Mouse (Mus musculus): ENCODE measurements around the gene Eps8l3. TPM values are rescaled to one million over a fixed set of nuclear protein-coding genes. Genes with fewer than 3 reads are reported as not detected.
A peak's percentile ranks its signal among the peaks of the same experiment; 100 is the strongest.

Gene Eps8l3
- polyA plus RNA-seq (2014; fragmentation: Nextera tagmentation; extraction: Ambion mirVana): not detected in 2 replicates

DNA sequence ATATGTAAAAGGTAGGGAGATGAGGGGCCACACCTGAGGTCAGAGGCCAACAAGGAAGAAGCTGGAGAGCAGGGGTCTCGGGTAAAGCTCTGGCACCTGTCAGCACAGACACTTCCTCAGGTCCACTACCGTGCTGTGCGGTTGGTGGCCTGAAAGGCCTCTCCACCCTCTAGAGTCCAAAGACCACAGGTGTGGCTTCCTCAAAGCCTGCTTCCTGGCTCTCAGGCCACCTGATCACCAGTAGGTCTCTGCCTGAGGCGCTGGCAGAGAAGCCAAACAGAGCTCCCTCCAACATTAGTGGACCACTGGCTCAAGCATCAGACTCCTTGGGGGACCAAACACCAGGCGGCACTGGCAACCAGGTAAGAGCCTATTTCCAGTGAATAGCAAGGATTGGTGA is at the start of gene Eps8l3:
Eps8l3 (plus strand) TSS at position 225 of the 400 bp plus-strand sequence.
- H3K36me3 ChIP-seq (ENCODE audit: control insufficient read depth, insufficient read depth, low read length): no peaks in the 10 kb centered on the region
- no peak for ATAC-seq (ENCODE audit: low FRiP score)
- H3K9ac ChIP-seq (ENCODE audit: low read depth, low read length): no peak within 1 kb of the TSS
- H3K4me2 ChIP-seq (replicated peaks; ENCODE audit: low read depth, low read length): no peak within 1 kb of the TSS
- WGBS: 85% methylated on average over 5 of the region's 5 CpGs
- H3K9me3 ChIP-seq (ENCODE audit: control insufficient read depth, low read length): no peaks in the 10 kb centered on the region
- no peak within 1 kb of the TSS for H3K4me3 ChIP-seq (ENCODE audit: low read depth, low read length)
- H3K27me3 ChIP-seq (ENCODE audit: control insufficient read depth, insufficient read depth, low read length): no peaks in the 10 kb centered on the region
- H3K27ac ChIP-seq (ENCODE audit: low read depth, low read length): no peak within 1 kb of the TSS
- no peak for DNase-seq (ENCODE audit: low spot score)
- H3K4me1 ChIP-seq (replicated peaks; ENCODE audit: control insufficient read depth, insufficient read depth, low read length): no peaks in the 10 kb centered on the region

DNA sequence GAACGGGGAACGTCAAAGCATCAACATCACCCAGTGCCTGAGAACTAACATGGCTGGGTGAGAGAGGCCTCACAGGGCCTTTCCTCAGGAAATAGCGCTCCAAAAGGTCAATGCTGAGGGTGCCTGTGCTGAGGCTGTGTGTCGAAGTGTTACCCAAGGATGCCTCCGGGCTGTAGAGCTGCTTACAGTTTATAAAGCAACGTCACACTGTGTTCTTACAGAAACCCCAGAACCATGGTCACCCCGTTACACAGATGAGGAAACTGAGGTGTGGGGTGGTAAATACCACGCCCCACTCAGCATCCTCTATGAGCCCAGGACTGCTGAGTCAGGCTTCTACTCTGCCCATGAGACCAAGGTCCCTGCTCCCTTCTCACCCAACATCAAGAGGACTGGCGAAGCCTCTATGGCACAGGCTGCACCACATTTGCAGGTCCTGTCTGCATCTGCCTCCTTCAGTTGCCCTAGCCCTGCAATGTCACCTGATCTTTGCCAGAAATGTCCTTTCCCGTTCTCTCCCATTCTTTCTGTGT is 49.1 kb upstream of the Eps8l3 start:
- no peaks in the 10 kb centered on the region for H3K36me3 ChIP-seq (ENCODE audit: control insufficient read depth, insufficient read depth, low read length)
- no peak overlapping the region for H3K27ac ChIP-seq (ENCODE audit: low read depth, low read length)
- DNase-seq (ENCODE audit: low spot score): no peak
- no peak overlapping the region for H3K4me3 ChIP-seq (ENCODE audit: low read depth, low read length)
- H3K9me3 ChIP-seq (ENCODE audit: control insufficient read depth, low read length): no peaks in the 10 kb centered on the region
- ATAC-seq (ENCODE audit: low FRiP score): no peak
- no peak overlapping the region for H3K4me2 ChIP-seq (replicated peaks; ENCODE audit: low read depth, low read length)
- no peaks in the 10 kb centered on the region for H3K4me1 ChIP-seq (replicated peaks; ENCODE audit: control insufficient read depth, insufficient read depth, low read length)
- WGBS: 89% methylated on average over 10 of the region's 10 CpGs
- no peaks in the 10 kb centered on the region for H3K27me3 ChIP-seq (ENCODE audit: control insufficient read depth, insufficient read depth, low read length)
- no peak overlapping the region for H3K9ac ChIP-seq (ENCODE audit: low read depth, low read length)

DNA sequence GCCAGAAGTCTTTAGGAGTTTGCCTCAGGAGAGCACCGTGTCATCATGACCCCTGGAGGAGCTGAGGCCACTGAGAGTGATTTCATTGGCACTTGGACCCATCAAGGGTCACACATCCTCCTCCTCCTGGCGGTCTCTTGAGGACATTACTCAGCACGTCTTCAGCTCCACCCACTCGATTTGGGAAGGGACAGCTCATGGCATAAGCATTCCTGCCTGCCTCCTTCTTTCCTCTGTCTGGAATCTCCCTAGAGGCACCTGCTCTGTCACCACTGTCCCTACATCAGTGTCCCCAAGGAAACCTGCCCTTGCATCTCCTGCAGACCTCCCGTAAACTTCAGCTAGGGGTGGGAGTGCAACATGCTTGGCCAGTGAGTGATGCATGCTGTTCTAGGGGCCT is 48.5 kb upstream of the Eps8l3 start:
- no peak overlapping the region for H3K4me2 ChIP-seq (replicated peaks; ENCODE audit: low read depth, low read length)
- DNase-seq (ENCODE audit: low spot score) (no peak), ATAC-seq (ENCODE audit: low FRiP score) (no peak)
- H3K27me3 ChIP-seq (ENCODE audit: control insufficient read depth, insufficient read depth, low read length): no peaks in the 10 kb centered on the region
- 50% methylated on average over 5 of the region's 5 CpGs for WGBS
- H3K27ac ChIP-seq (ENCODE audit: low read depth, low read length): no peak overlapping the region
- H3K9ac ChIP-seq (ENCODE audit: low read depth, low read length): no peak overlapping the region
- no peaks in the 10 kb centered on the region for H3K4me1 ChIP-seq (replicated peaks; ENCODE audit: control insufficient read depth, insufficient read depth, low read length)
- no peak overlapping the region for H3K4me3 ChIP-seq (ENCODE audit: low read depth, low read length)
- H3K36me3 ChIP-seq (ENCODE audit: control insufficient read depth, insufficient read depth, low read length): no peaks in the 10 kb centered on the region
- H3K9me3 ChIP-seq (ENCODE audit: control insufficient read depth, low read length): no peaks in the 10 kb centered on the region

DNA sequence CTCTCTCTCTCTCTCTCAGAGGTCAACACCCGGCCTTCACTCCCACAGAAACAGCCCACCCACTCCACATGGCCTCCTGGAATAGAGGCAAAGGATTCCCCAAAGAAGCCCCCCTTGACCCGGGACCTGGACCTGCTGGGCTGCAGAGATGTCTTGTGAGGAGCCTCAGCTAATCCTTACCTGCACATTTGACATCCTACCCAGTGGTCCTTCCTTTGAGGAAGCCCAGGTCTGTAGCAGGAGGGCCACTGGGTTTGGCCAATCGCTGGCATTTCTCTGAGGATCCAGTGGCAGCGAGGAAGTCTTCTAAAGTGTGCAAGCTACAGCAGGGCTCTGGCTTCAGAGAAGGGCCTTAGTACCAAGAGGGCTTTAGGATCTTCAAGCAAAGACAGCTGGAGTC is 48.0 kb upstream of the Eps8l3 start:
- Histone ChIP-seq H3K27ac (ENCODE audit: low read depth, low read length) (no peak overlapping the region), H3K9me3 (ENCODE audit: control insufficient read depth, low read length) (no peaks in the 10 kb centered on the region), H3K4me1 (replicated peaks; ENCODE audit: control insufficient read depth, insufficient read depth, low read length) (no peaks in the 10 kb centered on the region; the same call in 1 of the 2 replicates), H3K4me3 (ENCODE audit: low read depth, low read length) (no peak overlapping the region), H3K36me3 (ENCODE audit: control insufficient read depth, insufficient read depth, low read length) (no peaks in the 10 kb centered on the region), H3K4me2 (replicated peaks; ENCODE audit: low read depth, low read length) (no peak overlapping the region), H3K27me3 (ENCODE audit: control insufficient read depth, insufficient read depth, low read length) (no peaks in the 10 kb centered on the region), H3K9ac (ENCODE audit: low read depth, low read length) (no peak overlapping the region)
- ATAC-seq (ENCODE audit: low FRiP score): no peak
- DNase-seq (ENCODE audit: low spot score): no peak
- WGBS: 88% methylated on average over 4 of the region's 4 CpGs

DNA sequence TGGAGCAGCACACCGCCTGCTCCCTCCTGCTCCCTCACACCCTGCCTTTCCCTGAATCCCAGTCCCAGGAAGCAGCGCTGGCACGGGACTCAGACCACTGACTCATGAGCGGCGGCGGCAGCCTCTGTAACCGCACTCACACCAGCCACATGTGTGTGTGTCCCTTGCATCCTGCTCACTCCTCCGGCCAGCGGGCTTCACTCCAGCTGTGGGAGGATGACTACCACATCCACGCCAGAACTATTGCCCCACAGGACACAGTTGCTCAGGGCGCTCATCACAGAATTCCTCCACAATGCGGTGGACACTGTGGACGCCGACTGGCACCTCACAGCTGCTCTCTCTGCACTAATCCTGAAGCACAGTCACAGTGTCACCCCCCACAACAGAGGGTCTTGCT is 47.4 kb upstream of the Eps8l3 start:
- H3K9me3 ChIP-seq (ENCODE audit: control insufficient read depth, low read length): no peaks in the 10 kb centered on the region
- ATAC-seq (ENCODE audit: low FRiP score): no peak
- WGBS: 72% methylated on average over 14 of the region's 14 CpGs
- H3K4me3 ChIP-seq (ENCODE audit: low read depth, low read length): no peak overlapping the region
- H3K36me3 ChIP-seq (ENCODE audit: control insufficient read depth, insufficient read depth, low read length): no peaks in the 10 kb centered on the region
- H3K27ac ChIP-seq (ENCODE audit: low read depth, low read length): no peak overlapping the region
- no peaks in the 10 kb centered on the region for H3K27me3 ChIP-seq (ENCODE audit: control insufficient read depth, insufficient read depth, low read length)
- H3K4me2 ChIP-seq (replicated peaks; ENCODE audit: low read depth, low read length): no peak overlapping the region
- H3K4me1 ChIP-seq (replicated peaks; ENCODE audit: control insufficient read depth, insufficient read depth, low read length): peaks cover 2% of the 10 kb centered on the region; the same call in 1 of the 2 replicates
- no peak overlapping the region for H3K9ac ChIP-seq (ENCODE audit: low read depth, low read length)
- no peak for DNase-seq (ENCODE audit: low spot score)

DNA sequence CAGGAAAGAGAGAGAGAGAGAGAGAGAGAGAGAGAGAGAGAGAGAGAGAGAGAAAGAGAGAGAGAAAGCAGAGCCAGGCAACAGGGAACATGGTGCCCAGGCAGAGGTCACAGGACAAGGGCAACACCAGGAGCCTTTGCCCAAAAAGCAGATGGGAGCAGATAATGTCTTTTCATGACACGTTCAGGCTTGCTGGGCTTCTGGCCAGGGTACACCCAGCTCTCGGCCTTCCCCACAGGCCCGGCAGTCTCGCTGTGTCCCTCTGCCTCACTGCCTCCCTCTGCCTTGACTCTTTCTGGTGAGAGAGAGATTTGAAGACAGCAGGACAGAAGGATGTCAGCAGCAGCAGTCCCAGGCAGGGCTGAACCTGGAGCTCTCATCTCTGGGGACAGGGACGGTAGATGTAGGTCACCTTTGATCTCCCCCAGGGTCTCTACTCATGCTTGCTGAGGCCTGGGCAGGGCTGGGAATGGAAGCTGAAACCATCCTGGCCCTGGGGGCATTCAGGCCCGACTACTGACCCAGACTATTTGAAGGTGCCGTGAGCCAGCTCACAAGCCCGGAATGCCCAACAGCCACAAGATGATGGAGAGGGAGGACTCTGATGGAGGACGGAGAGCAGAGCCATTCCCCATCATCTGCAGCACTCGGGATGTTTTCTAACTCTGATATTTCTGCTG is 45.0 kb upstream of the Eps8l3 start:
- Histone ChIP-seq H3K4me1 (replicated peaks; ENCODE audit: control insufficient read depth, insufficient read depth, low read length) (peaks cover 2% of the 10 kb centered on the region; the same call in 1 of the 2 replicates), H3K36me3 (ENCODE audit: control insufficient read depth, insufficient read depth, low read length) (no peaks in the 10 kb centered on the region), H3K27me3 (ENCODE audit: control insufficient read depth, insufficient read depth, low read length) (no peaks in the 10 kb centered on the region), H3K4me2 (replicated peaks; ENCODE audit: low read depth, low read length) (no peak overlapping the region), H3K27ac (ENCODE audit: low read depth, low read length) (no peak overlapping the region), H3K9ac (ENCODE audit: low read depth, low read length) (no peak overlapping the region), H3K4me3 (ENCODE audit: low read depth, low read length) (no peak overlapping the region), H3K9me3 (ENCODE audit: control insufficient read depth, low read length) (no peaks in the 10 kb centered on the region)
- no peak for ATAC-seq (ENCODE audit: low FRiP score)
- no peak for DNase-seq (ENCODE audit: low spot score)
- 64% methylated on average over 10 of the region's 10 CpGs for WGBS

DNA sequence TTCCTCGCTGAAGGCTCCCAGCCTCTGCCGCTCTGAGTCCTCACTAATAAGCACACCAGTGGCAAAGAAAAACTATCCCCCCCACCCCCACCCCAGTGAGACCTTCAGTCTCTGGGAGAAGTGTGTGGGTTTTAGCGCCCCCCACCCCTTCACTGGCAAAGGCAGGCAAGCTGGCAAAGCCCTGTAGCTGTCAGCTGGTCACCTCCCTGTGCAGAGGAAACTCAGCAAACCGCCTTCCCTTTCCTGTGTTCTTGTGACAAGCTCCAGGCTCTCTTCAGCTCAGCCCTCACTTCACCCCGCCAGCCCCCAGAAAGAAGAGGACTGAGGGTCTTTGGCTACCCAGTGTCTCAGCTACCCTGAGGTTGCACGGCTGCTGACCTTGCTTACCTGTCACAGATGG is 44.4 kb upstream of the Eps8l3 start:
- Histone ChIP-seq H3K4me3 (ENCODE audit: low read depth, low read length) (no peak overlapping the region), H3K4me2 (replicated peaks; ENCODE audit: low read depth, low read length) (no peak overlapping the region), H3K27me3 (ENCODE audit: control insufficient read depth, insufficient read depth, low read length) (no peaks in the 10 kb centered on the region), H3K9ac (ENCODE audit: low read depth, low read length) (no peak overlapping the region), H3K4me1 (replicated peaks; ENCODE audit: control insufficient read depth, insufficient read depth, low read length) (peaks cover 2% of the 10 kb centered on the region; the same call in 1 of the 2 replicates), H3K27ac (ENCODE audit: low read depth, low read length) (no peak overlapping the region), H3K36me3 (ENCODE audit: control insufficient read depth, insufficient read depth, low read length) (no peaks in the 10 kb centered on the region), H3K9me3 (ENCODE audit: control insufficient read depth, low read length) (no peaks in the 10 kb centered on the region)
- ATAC-seq (ENCODE audit: low FRiP score) (no peak), DNase-seq (ENCODE audit: low spot score) (no peak)
- 71% methylated on average over 6 of the region's 6 CpGs for WGBS

DNA sequence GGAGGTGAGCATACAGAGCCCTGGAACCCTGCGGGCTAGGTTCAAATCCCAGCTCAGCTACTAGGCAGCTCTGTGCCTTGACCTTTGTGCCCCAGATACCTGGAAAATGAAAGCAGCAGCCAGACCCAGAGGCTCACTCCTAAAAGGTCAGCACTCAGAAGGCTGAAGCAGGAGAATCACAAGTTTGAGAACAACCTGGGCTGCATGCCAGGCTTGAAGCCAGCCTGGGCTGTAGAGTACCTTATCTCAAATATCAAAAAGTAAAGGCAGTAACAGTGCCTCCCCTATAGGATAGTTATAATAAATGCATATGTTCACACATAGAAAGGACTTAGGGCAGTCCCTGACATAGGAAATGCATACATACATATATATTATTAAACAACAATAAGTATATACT is 43.7 kb upstream of the Eps8l3 start:
- no peaks in the 10 kb centered on the region for H3K27me3 ChIP-seq (ENCODE audit: control insufficient read depth, insufficient read depth, low read length)
- H3K4me1 ChIP-seq (replicated peaks; ENCODE audit: control insufficient read depth, insufficient read depth, low read length): peaks cover 2% of the 10 kb centered on the region; the same call in 1 of the 2 replicates
- H3K4me2 ChIP-seq (replicated peaks; ENCODE audit: low read depth, low read length): no peak overlapping the region
- ATAC-seq (ENCODE audit: low FRiP score) (no peak), DNase-seq (ENCODE audit: low spot score) (no peak)
- no peak overlapping the region for H3K9ac ChIP-seq (ENCODE audit: low read depth, low read length)
- no peaks in the 10 kb centered on the region for H3K36me3 ChIP-seq (ENCODE audit: control insufficient read depth, insufficient read depth, low read length)
- no peak overlapping the region for H3K27ac ChIP-seq (ENCODE audit: low read depth, low read length)
- H3K4me3 ChIP-seq (ENCODE audit: low read depth, low read length): no peak overlapping the region
- 62% methylated on average over 1 of the region's 1 CpGs for WGBS
- H3K9me3 ChIP-seq (ENCODE audit: control insufficient read depth, low read length): no peaks in the 10 kb centered on the region

DNA sequence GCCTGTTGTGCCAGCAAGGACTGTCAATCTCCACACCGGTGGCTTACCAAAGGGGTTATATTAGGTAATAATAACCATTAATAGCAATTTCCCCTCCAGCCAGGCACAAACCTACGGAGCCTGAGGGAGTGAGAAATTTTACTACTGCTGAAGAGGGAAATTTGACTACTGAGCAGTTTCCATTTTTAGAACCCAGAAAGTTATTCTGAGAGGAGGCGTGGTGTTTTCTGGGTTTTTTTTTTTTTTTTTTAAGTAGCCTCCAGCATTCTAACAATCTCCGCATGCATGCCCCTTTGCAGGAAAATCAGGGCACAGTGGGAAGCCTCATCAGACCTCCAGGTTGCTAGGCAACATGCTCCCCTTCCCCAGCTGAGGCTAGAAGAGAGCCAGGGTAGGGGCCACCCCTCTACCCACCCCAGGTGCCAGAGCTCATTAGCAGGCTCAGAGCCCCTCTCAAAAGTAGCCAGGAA is 43.1 kb upstream of the Eps8l3 start:
- Histone ChIP-seq H3K27ac (ENCODE audit: low read depth, low read length) (peak overlapping the region; percentile 17; the same call in 1 of the 2 replicates), H3K4me1 (replicated peaks; ENCODE audit: control insufficient read depth, insufficient read depth, low read length) (peaks cover 2% of the 10 kb centered on the region; the same call in 1 of the 2 replicates), H3K9ac (ENCODE audit: low read depth, low read length) (no peak overlapping the region), H3K9me3 (ENCODE audit: control insufficient read depth, low read length) (no peaks in the 10 kb centered on the region), H3K36me3 (ENCODE audit: control insufficient read depth, insufficient read depth, low read length) (no peaks in the 10 kb centered on the region), H3K4me3 (ENCODE audit: low read depth, low read length) (no peak overlapping the region), H3K27me3 (ENCODE audit: control insufficient read depth, insufficient read depth, low read length) (no peaks in the 10 kb centered on the region), H3K4me2 (replicated peaks; ENCODE audit: low read depth, low read length) (no peak overlapping the region)
- peak; percentile 61 for DNase-seq (ENCODE audit: low spot score)
- 25% methylated on average over 4 of the region's 4 CpGs for WGBS
- ATAC-seq (ENCODE audit: low FRiP score): peak; percentile 81

Data from hindbrain, embryonic 11.5 days (tissue).